ENCODE assay signal across 15 mouse cellular contexts in genomic region chr1:133125640-133126364, GRCm38 (mm10). TPM values are rescaled to one million over a fixed set of nuclear protein-coding genes. Genes with fewer than 3 reads are reported as not detected.
DNase-seq lines count a peak whose midpoint lies in the region; ATAC-seq and TF ChIP-seq lines count a peak whose summit lies in the region.
"Had no signal": no experiment of that assay in that cellular context is flagged by ENCODE, and none has a peak within 500 bp of the region (broad histone marks: within the 10 kb centered on the region; RNA-seq: fewer than 3 reads in every experiment).

No protein-coding gene starts in this region.

- no peak overlapping the region for H3K27ac ChIP-seq in kidney, embryonic 14.5 days (ENCODE audit: low read depth, low read length)
- H3K27ac ChIP-seq in CH12.LX (ENCODE audit: insufficient read depth, low read depth): no peak overlapping the region

- peak; percentile 35 to 41 for DNase-seq in kidney, postnatal 4 days
- DNase-seq in A20 (ENCODE audit: low read depth, low spot score) (peak; percentile 40), CH12.LX (ENCODE audit: extremely low read depth) (no peak)
- DNase-seq in induced T-regulatory cell, adult 2 months (ENCODE audit: low read depth): peak; percentile 40
- no peak for DNase-seq in retina, embryonic 14.5 days (ENCODE audit: low spot score)
- no peak for DNase-seq in heart, postnatal 36 days
- DNase-seq: cerebellum, adult 18-20 months; gastrocnemius, postnatal 10 days; heart, postnatal 4 days; kidney, adult 11 months; right cerebral cortex, postnatal 14 days; thymus, adult 2 months had no signal

- no peak overlapping the region for H3K9ac ChIP-seq in kidney, embryonic 14.5 days (ENCODE audit: low read depth, low read length)
- no peak overlapping the region for H3K9ac ChIP-seq in CH12.LX (ENCODE audit: insufficient read depth, low read depth)

- in situ Hi-C loops in CH12.LX (cut with MboI; ENCODE audit: low pct_ligation_motif_present, low pct_unique_long_range_greater_than_20kb, low sequenced_read_pairs): no loop called here

- H3K4me1 ChIP-seq in kidney, embryonic 14.5 days (ENCODE audit: control insufficient read depth, insufficient read depth, low read length): peaks cover 10% of the 10 kb centered on the region; the same call in 1 of the 2 replicates
- H3K4me1 ChIP-seq in CH12.LX (ENCODE audit: control insufficient read depth in 1 of 2, insufficient read depth in 2 of 2): peaks cover 0 to 4% of the 10 kb centered on the region in 2 experiments; a peak in 2 of 4 replicates

- H3K79me2 ChIP-seq in CH12.LX (replicated peaks; ENCODE audit: control insufficient read depth, extremely low read depth, insufficient read depth, poor library complexity, severe bottlenecking): no peaks in the 10 kb centered on the region

- peak; percentile 18 for TF ChIP-seq RAD21 in CH12.LX (IDR thresholded peaks at IDR 0.05; ENCODE audit: low read depth, low read length)

- TF ChIP-seq POLR2A in CH12.LX (IDR thresholded peaks at IDR 0.05; ENCODE audit: low read depth, low read length): no peak

- TF ChIP-seq EP300 in CH12.LX (IDR thresholded peaks at IDR 0.05; ENCODE audit: low read length): no peak

- intact Hi-C loops in heart, postnatal 36 days (cut with DNase I): no loop called here

- no peak overlapping the region for H3K4me2 ChIP-seq in kidney, embryonic 14.5 days (replicated peaks; ENCODE audit: low read depth, low read length)
- no peak overlapping the region for H3K4me2 ChIP-seq in CH12.LX (ENCODE audit: insufficient read depth, low read depth, poor library complexity, severe bottlenecking)
- H3K4me2 ChIP-seq: heart, embryonic 11.5 days had no signal

- TF ChIP-seq CTCF in CH12.LX (conservative IDR thresholded peaks at IDR 0.05 in 1 of 2, IDR thresholded peaks at IDR 0.05 in 1 of 2; ENCODE audit: low read depth in 2 of 2, low read length in 2 of 2): peak in 1 of 2 experiments; percentile 48; a peak in 2 of 4 replicates

- no peak for ATAC-seq in kidney, embryonic 14.5 days (ENCODE audit: low FRiP score, low TSS enrichment)
- ATAC-seq: forebrain, embryonic 14.5 days had no signal

- H3K4me3 ChIP-seq in kidney, embryonic 14.5 days (ENCODE audit: low read length): no peak overlapping the region
- no peak overlapping the region for H3K4me3 ChIP-seq in CH12.LX (replicated peaks in 1 of 3; ENCODE audit: low read depth in 2 of 3, low read length in 2 of 3, poor library complexity in 1 of 3)

- no peaks in the 10 kb centered on the region for H3K27me3 ChIP-seq in kidney, embryonic 14.5 days (ENCODE audit: control insufficient read depth, insufficient read depth, low read length)
- no peaks in the 10 kb centered on the region for H3K27me3 ChIP-seq in CH12.LX (replicated peaks)

- no peaks in the 10 kb centered on the region for H3K9me3 ChIP-seq in kidney, embryonic 14.5 days (ENCODE audit: control insufficient read depth, low read length)
- no peaks in the 10 kb centered on the region for H3K9me3 ChIP-seq in CH12.LX (replicated peaks; ENCODE audit: low read length)

- 86% methylated on average over 9 of the region's 9 CpGs for WGBS in kidney, embryonic 14.5 days

- dilution Hi-C loops in CH12.LX (cut with MboI; ENCODE audit: extremely low pct_ligation_motif_present, extremely low pct_unique_long_range_greater_than_20kb, low sequenced_read_pairs): no loop called here

- no peaks in the 10 kb centered on the region for H3K36me3 ChIP-seq in kidney, embryonic 14.5 days (ENCODE audit: control insufficient read depth, insufficient read depth, low read length)
- H3K36me3 ChIP-seq in CH12.LX (replicated peaks in 1 of 2; ENCODE audit: control insufficient read depth in 1 of 2, insufficient read depth in 1 of 2, low read length in 1 of 2): no peaks in the 10 kb centered on the region

TF ChIP-seq in CH12.LX, 34 proteins besides CTCF, POLR2A, EP300 and RAD21:
- no peak for TF ChIP-seq CHD1 (IDR thresholded peaks at IDR 0.05; ENCODE audit: low read depth, low read length)
- no peak for TF ChIP-seq ZNF384 (IDR thresholded peaks at IDR 0.05; ENCODE audit: low read depth, low read length)
- 0 out of 2 replicates have a peak, but pooled peaks have one; percentile 16 for TF ChIP-seq SMC3 (IDR thresholded peaks at IDR 0.05; ENCODE audit: low read depth, low read length)
- no peak for TF ChIP-seq POLR2AphosphoS2 (IDR thresholded peaks at IDR 0.05; ENCODE audit: low read depth, low read length)

RNA-seq across cellular contexts. Expression of gene Ppp1r15b, which starts 5.1 kb away (rescaled TPM):
- 17.9 and 49.4 TPM in 2 replicates for polyA plus RNA-seq in kidney, embryonic 14.5 days (2014; fragmentation: Nextera tagmentation; extraction: Ambion mirVana)
- total RNA-seq in CH12.LX (2012; rRNA removed) (47.6 and 50.6 TPM in 2 replicates), CH12.LX (2014; rRNA removed) (46.7 and 47.5 TPM in 2 replicates)
- polyA plus RNA-seq in CH12.LX (2012; ENCODE audit: insufficient read length, low read depth): 31.4 and 33.1 TPM in 2 replicates
- total RNA-seq in heart, postnatal 36 days (2021): 10 to 100 TPM; 24.1 to 26.0 TPM

RNA-seq across cellular contexts. Expression of gene Plekha6, which starts 38.2 kb away (rescaled TPM):
- polyA plus RNA-seq in kidney, embryonic 14.5 days (2014; fragmentation: Nextera tagmentation; extraction: Ambion mirVana): 3.3 and 6.1 TPM in 2 replicates
- total RNA-seq in CH12.LX (2012; rRNA removed) (not detected in 2 replicates), CH12.LX (2014; rRNA removed) (not detected in 2 replicates)
- 0.07 and 0.08 TPM in 2 replicates for polyA plus RNA-seq in CH12.LX (2012; ENCODE audit: insufficient read length, low read depth)
- 10 to 100 TPM; 64.2 to 79.7 TPM for total RNA-seq in heart, postnatal 36 days (2021)

Comparison
In these comparisons a context has a peak if more than half of its experiments do, and no peak if none do; other contexts are left out.
1. DNase-seq: peak in kidney, postnatal 4 days (2 of 2), A20 (single experiment) and induced T-regulatory cell, adult 2 months (single experiment); none in CH12.LX (single experiment), retina, embryonic 14.5 days (single experiment) and heart, postnatal 36 days (0 of 2).
2. RNA of gene Plekha6, which starts 38.2 kb away (total RNA-seq): 64.2 to 79.7 TPM in heart, postnatal 36 days; not detected in CH12.LX; every median in the first group is over 10 times any median in the second.